Mouse (Mus musculus) liver, adult (tissue): ENCODE results near the gene Trappc5.

Source experiments
- GATA4 ChIP-seq: IDR thresholded peaks from 2 replicates; pipeline ENCODE4 v1.6.1; 2014; ENCODE audit warnings: mild to moderate bottlenecking, low read length; ENCODE audit not compliant: insufficient replicate concordance

Trappc5 gene

DNA sequence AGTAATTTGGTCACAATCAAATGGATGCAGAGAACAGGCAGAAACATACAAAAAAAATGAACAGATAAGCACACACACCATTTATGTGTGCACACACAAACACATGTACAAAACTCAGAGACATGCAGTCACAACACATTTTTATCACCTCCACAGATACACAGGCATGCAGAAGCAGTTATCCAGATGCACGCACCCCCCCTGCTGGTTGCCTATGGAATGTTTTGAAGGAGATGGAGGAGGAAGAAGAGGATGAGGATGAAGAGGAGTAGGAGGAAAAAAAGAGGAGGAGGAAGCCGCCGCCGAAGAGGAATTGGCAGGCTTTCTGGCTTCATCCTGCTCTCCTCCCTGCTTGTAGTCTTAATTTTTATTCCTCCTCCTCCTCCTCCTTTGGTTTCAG lies 29.6 kb downstream of the Trappc5 start:
- TF ChIP-seq GATA4 = no peak

DNA sequence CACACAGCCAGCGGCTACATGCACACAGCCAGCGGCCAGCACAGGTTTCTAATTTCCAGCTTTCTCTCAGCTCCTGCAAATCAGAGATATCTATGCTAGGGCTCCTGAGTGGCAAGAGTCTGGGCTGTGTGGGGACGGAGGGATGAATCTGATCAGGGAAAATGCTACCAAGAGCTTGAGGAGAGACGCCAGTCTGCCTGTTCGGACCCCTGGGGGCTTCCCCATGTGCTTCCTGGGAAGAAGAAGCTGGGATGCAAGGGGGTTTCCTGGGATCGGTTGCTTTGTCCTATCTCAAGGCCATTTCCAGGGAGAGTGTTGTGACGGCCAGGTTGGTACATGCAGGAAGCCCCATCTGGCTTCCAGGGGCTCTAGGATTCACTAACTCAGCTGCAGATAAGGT lies 31.5 kb downstream of the Trappc5 start:
- TF ChIP-seq GATA4 = peak; percentile 77

DNA sequence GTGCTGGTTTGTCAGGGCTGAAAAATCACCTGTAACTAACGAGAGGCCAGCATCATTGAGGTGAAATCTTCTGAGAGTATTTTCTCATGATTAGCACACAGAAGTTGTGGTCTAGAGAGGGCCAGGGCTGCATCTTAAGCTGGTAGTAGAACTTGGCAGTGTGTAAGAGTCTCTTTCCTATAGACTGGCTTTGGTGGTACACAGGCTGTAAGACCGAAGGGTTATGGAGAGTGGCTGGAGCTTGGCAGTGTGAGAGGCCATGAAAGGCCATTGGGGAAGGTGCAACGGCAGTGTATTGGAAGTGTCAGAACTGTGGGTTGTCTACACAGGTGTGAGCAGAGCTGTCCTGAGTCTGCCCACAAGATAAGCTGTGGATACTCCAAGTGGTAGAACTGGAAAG lies 34.2 kb downstream of the Trappc5 start:
- no peak for TF ChIP-seq GATA4

DNA sequence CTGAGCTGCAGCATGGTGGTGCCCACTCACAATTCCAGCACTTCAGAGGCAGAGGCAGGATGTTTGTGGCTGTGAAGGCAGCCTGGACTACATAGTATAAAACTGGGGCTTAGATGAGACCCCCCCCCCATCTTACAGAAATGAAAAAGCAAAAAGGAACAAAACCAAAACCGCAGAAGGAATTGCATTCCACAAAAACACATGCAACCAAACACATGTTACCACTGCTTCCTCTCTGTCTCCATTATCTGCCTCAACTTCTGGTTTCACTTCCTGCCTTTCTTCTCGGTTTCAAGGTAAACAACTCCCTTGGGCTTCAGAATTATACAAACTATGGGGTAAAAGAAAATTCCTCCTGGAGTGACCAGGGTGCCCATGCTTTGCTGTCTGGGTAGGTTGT lies 35.5 kb downstream of the Trappc5 start:
- peak; percentile 78 for TF ChIP-seq GATA4

DNA sequence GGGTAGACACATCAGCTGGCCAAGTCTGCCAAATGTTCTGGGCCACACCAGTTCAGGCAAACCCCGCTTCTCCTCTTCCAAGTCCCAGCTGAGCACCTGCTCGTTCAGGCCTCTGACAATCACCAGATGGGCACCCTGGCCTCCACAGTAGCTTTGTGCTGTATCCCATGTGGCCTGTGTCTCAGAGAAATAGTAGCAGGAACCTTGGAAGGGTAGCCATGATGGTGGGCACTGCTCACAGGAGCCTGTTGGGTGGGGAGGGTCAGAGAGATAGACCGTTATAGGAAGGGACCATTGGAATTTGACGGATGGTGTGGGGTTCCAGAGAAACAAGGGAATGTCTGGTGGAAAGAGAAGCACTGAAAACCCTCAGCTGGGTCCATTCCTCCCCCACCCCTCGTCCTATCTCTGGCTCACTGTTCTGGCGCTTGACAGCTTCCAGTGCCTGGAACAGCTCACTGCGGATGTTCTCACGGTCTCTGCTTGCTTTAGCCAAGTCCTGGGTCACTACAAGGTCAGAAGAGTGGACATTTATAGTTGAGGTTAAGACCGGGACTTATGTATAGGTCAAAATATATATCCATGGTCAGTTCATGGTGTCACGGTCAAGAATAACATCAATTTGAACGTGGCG lies 41.3 kb downstream of the Trappc5 start:
- peak; percentile 85 for TF ChIP-seq GATA4

DNA sequence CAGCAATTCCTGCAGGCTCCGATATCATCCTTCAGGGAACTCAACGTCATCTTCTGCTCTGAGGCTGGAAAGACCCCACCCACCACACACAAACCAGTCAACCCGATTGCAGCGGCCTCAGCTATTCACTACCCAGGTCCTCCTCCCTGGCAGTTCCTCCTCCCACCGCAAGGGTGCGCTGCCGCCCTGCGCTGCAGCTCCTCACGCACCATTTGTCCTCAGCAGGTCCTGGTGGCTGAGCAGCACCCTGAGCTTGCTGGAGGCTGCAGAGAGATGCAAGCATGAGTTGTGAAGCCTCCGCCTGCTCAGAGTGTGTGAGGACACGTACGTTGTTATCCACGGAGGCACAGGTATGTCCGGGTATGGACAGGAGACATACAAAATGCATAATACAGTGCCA lies 42.5 kb downstream of the Trappc5 start:
- TF ChIP-seq GATA4 = peak; percentile 23; the same call in 1 of the 2 replicates

DNA sequence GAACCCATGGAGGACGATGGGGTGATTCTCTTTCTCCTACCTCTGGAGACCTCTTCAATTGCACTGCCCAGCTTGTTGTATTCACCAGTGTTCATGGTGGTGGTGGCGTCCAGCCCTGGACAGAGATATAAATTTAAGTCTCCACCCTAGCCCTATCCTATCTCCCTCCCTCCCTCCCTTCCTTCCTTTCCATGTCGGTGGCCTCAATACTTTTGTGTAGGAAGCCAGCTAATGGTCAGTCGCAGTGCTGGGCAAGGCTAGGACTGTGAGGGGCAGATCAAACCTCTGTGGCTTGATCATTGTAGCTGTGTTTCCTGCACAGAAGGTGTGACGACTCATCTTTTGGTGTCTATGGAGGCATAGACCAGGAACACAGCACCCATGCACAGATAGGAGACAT lies 44.5 kb downstream of the Trappc5 start, which contains the start of gene Clec4g:
Clec4g (minus strand) TSS at position 101 of the 400 bp plus-strand sequence.
- TF ChIP-seq GATA4 = peak; percentile 46; the same call in 1 of the 2 replicates

DNA sequence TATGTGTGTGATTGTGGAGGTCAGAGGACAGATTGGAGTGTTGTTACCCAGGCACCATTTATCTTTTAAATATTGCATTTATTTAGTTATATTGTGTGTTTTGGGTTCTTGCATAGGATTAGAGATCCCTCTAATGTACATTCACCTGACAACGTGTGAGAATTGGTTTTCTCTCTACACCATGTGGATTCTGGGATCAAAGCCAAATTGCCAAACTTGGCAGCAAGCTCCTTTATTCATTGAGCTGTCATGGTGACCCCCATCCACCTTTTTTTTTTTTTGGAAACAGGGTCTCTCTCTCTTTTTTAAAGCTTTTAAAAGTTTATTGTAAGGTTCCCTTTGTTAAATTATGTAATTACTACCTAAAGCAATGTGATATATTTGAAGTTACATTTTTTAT lies 44.9 kb downstream of the Trappc5 start:
- no peak for TF ChIP-seq GATA4
